Mouse (Mus musculus): ENCODE data around the gene Filip1.

DNA sequence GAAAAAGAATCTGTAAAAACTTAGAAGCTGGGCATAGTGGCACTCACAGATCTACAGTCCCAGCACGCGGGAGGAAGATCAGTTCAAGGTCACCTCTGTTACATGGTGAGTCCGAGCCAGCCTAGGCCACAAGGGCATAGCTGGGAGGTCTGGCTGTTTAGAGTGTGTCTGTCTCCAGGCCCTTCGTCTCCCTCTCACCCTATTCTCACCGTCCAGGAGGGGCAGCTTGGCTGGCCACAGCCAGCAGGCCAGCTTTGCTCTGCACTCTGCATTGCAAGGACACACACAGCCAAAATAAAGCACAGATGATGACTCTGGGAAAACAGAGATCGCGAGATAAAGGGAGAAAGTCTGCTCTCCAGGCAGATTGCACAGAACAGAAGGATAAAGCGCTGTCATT is 10.2 kb upstream of the Filip1 start:
- TF ChIP-seq CTCF (conservative IDR thresholded peaks at IDR 0.05; ENCODE audit: insufficient read depth, insufficient read length, low read depth, low read length) (no peak), POLR2A (IDR thresholded peaks at IDR 0.05; ENCODE audit: low read depth, low read length) (no peak)

Measured in kidney, adult 2 months (tissue).